Mouse (Mus musculus) MEL (cell line): ENCODE data around the gene Vps50. TPM values are rescaled to one million over a fixed set of nuclear protein-coding genes. Genes with fewer than 3 reads are reported as not detected.
"Not testable (repeated sequence)": the region's sequence is repeated elsewhere in the genome, so short reads cannot be mapped to it uniquely, and the experiment has no call there.

Experiments used
- DNase-seq: peaks from one replicate; pipeline ENCODE4 v3.0.0; 2011; ENCODE audit warnings: low read depth, low spot score
- H3K27ac ChIP-seq: 2 replicates; pipeline ENCODE4 v1.5.1; 2012; ENCODE audit warnings: low read depth, mild to moderate bottlenecking, control low read depth, low read length, moderate library complexity; ENCODE audit not compliant: control insufficient read depth
- H3K27me3 ChIP-seq, 2 experiments: fragments of 150-350 bp in 1 of 2; sonication (generic) in 1 of 2; 2 replicates each; pipeline ENCODE4 v1.6.1; 2012; ENCODE audit warnings: low read length in 2 of 2, mild to moderate bottlenecking in 2 of 2, improper control_type of control experiment in 1 of 2, moderate library complexity in 1 of 2; ENCODE audit not compliant: insufficient read depth in 2 of 2, control insufficient read depth in 1 of 2
- H3K36me3 ChIP-seq, 2 experiments: 2 replicates each; pipeline ENCODE4 v1.6.1; 2012 to 2014; ENCODE audit warnings: low read length in 2 of 2, improper control_type of control experiment in 1 of 2, inconsistent platforms in 1 of 2, mild to moderate bottlenecking in 1 of 2; ENCODE audit not compliant: insufficient read depth in 2 of 2, control insufficient read depth in 1 of 2
- H3K4me1 ChIP-seq, 2 experiments: fragments of 150-350 bp in 1 of 2; sonication (generic) in 1 of 2; 2 replicates each; pipeline ENCODE4 v1.6.1; 2012; ENCODE audit warnings: low read length in 2 of 2, improper control_type of control experiment in 1 of 2, mild to moderate bottlenecking in 1 of 2; ENCODE audit not compliant: insufficient read depth in 2 of 2, control insufficient read depth in 1 of 2
- H3K4me3 ChIP-seq, 2 experiments: fragments of 150-350 bp in 1 of 2; sonication (generic) in 1 of 2; 2 replicates each; pipeline ENCODE4 v1.5.1; 2012; ENCODE audit warnings: low read depth in 2 of 2, low read length in 2 of 2, mild to moderate bottlenecking in 2 of 2, moderate library complexity in 2 of 2, control low read depth in 1 of 2, improper control_type of control experiment in 1 of 2; ENCODE audit not compliant: control insufficient read depth in 1 of 2, insufficient read depth in 1 of 2
- H3K79me2 ChIP-seq: 2 replicates; pipeline ENCODE4 v1.6.1; 2012; ENCODE audit warnings: mild to moderate bottlenecking, low read length, moderate library complexity; ENCODE audit not compliant: control insufficient read depth, poor library complexity, insufficient read depth
- H3K9ac ChIP-seq: 2 replicates; pipeline ENCODE4 v1.6.1; 2012; ENCODE audit warnings: low read depth, mild to moderate bottlenecking, control low read depth, low read length, moderate library complexity; ENCODE audit not compliant: control insufficient read depth, poor library complexity, severe bottlenecking
- H3K9me3 ChIP-seq: fragments of 150-350 bp; sonication (generic); replicated peaks from 2 replicates; pipeline ENCODE4 v1.6.1; 2012; ENCODE audit warnings: mild to moderate bottlenecking, low read length, improper control_type of control experiment, moderate library complexity; ENCODE audit not compliant: insufficient read depth
- CTCF ChIP-seq, 3 experiments: IDR thresholded peaks in 2 of 3; conservative IDR thresholded peaks in 1 of 3; 2 replicates each; pipeline ENCODE4 v1.5.1; 2011 to 2012; ENCODE audit warnings: low read length in 3 of 3, low read depth in 2 of 3, mild to moderate bottlenecking in 2 of 3, improper control_type of control experiment in 1 of 3, inconsistent platforms in 1 of 3, mixed read lengths in 1 of 3, moderate library complexity in 1 of 3; ENCODE audit not compliant: control insufficient read depth in 1 of 3, insufficient read depth in 1 of 3, poor library complexity in 1 of 3, severe bottlenecking in 1 of 3
- polyA plus RNA-seq, 2 experiments: library from polyadenylated mRNA; stranded (reverse) in 1 of 2; unstranded in 1 of 2; fragments of >175 nt in 1 of 2; fragments of >200 nt in 1 of 2; gene quantifications; 2 replicates each; pipeline versions ENCODE4 v1.2.1 to v1.2.4; 2012; ENCODE audit warnings: low replicate concordance in 2 of 2, low read depth in 1 of 2; ENCODE audit not compliant: insufficient read length in 2 of 2, insufficient read depth in 1 of 2, missing spikeins in 1 of 2
- total RNA-seq: library from RNA; depleted of rRNA; stranded (reverse); fragments of 300-350 nt; gene quantifications from 2 replicates; pipeline ENCODE4 v1.2.3, GENCODE M21; 2012; rRNA removed

Vps50 gene
- total and polyA plus RNA-seq, 3 experiments: 13.5 to 20.2 TPM; not detected in 1

DNA sequence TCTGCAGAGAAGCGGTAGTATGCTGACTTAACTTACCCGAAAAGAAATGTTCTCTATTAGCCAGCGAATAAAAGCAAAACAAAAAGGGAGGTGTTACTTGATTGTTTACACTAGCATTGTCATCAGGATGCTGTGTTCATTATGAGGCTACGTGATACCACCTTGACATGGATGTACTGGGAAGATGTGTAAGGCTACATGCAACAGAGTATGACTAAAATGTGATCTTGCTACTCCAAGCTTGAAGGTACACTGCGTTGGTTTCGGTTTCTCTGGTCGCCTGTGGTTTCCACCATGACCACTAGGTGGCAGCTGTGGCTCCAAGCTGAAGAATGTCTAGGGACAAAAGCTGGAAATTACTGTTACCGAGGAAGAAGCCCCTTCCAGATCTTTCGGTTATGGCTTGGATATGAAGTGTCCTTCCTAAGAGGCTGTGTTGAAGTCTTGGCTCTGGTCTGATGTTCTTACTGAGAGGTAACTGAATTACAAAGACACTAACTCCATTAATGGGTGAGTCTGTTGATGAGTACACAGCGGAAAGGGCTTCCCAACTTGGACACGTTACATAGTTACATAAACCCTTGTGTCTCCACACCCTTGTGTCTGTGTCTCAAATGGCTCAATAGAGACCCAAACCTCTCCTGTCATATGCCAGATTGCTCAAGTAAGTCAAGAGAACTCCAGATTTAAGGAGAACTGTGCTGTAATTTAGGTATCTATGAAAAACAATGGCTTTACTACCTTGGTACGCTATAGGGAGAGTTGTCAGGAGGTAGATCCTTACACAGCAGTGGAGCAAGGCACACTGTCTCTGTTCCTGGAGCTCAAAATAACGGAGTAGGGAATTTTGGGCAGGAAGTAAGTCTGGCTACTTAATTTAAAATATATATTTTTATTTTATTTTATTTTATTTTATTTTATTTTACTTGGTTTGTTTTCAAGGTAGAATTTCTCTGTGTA, 122.5 kb downstream of the Vps50 start:
- not testable (repeated sequence) for H3K36me3 ChIP-seq, H3K79me2 ChIP-seq, H3K27me3 ChIP-seq, H3K27ac ChIP-seq, H3K9me3 ChIP-seq, H3K4me1 ChIP-seq
- Histone ChIP-seq H3K4me3 (peak overlapping the region; percentile 59 to 91), H3K9ac (peak overlapping the region; percentile 40)
- peak; percentile 71 for DNase-seq
- peak in 1 of 3 experiments; percentile 34; a peak in 3 of 6 replicates for TF ChIP-seq CTCF (IDR thresholded peaks at IDR 0.05 in 2 of 3, conservative IDR thresholded peaks at IDR 0.05 in 1 of 3; ENCODE audit: control insufficient read depth in 1 of 3, insufficient read depth in 1 of 3, low read depth in 2 of 3, low read length in 3 of 3, poor library complexity in 1 of 3, severe bottlenecking in 1 of 3)

Other genes starting within 250 kb of the Vps50 start
- gene Samd9l, start 98.8 kb upstream of the Vps50 start, total RNA-seq: 2.3 and 2.6 TPM in 2 replicates
- 1 to 10 TPM in 1 of 2 experiments, not detected in 1; 3.3 TPM for gene Samd9l, start 98.8 kb upstream of the Vps50 start, polyA plus RNA-seq
- not detected in 2 replicates for gene Hepacam2, start 84 bp upstream of the Vps50 start, total RNA-seq
- gene Hepacam2, start 84 bp upstream of the Vps50 start, polyA plus RNA-seq: under 1 TPM in 1 of 2 experiments, not detected in 1; 0.11 TPM